Mouse (Mus musculus) erythroblast, embryonic 14.5 days (primary cell): Measurements from ENCODE around the gene Cep170.

Experiments used
- GATA1 ChIP-seq: IDR thresholded peaks from 2 replicates; pipeline ENCODE4 v1.6.1; 2012; ENCODE audit warnings: low read length, inconsistent platforms, mixed read lengths
- TAL1 ChIP-seq: IDR thresholded peaks from 3 replicates; pipeline ENCODE4 v1.6.1; 2012; ENCODE audit warnings: low read length, inconsistent platforms, mixed read lengths

GRCm38 (mm10) chr1:176827365-176827764 is 13.5 kb upstream of the Cep170 start:
- TF ChIP-seq GATA1 (no peak), TAL1 (no peak)
